Mouse (Mus musculus) forebrain, postnatal 0 days (tissue): Measurements from ENCODE around the gene Luc7l3. TPM values are rescaled to one million over a fixed set of nuclear protein-coding genes. Genes with fewer than 3 reads are reported as not detected.

Experiments
- ATAC-seq: fragments of 200-750 bp; cut with Nextera tagmentation; 2 replicates; pipeline ENCODE4 v1.8.0; 2017; ENCODE audit warnings: mild to moderate bottlenecking, moderate library complexity
- DNase-seq: peaks from one replicate; pipeline ENCODE4 v3.0.0-alpha.2; 2015
- H3K27ac ChIP-seq: fragments of 300-500 bp; sonication (generic); 2 replicates; pipeline ENCODE4 v1.5.1; 2014; ENCODE audit warnings: low read depth, mild to moderate bottlenecking, antibody characterized with exemption, low read length, moderate library complexity, mixed read lengths
- H3K27me3 ChIP-seq: fragments of 300-500 bp; sonication (generic); 2 replicates; pipeline ENCODE4 v1.6.1; 2014; ENCODE audit warnings: mild to moderate bottlenecking, low read length, mixed read lengths; ENCODE audit not compliant: insufficient read depth
- H3K36me3 ChIP-seq: fragments of 300-500 bp; sonication (generic); 2 replicates; pipeline ENCODE4 v1.6.1; 2014; ENCODE audit warnings: mild to moderate bottlenecking, moderate library complexity; ENCODE audit not compliant: insufficient read depth
- H3K4me1 ChIP-seq: fragments of 300-500 bp; sonication (generic); 2 replicates; pipeline ENCODE4 v1.6.1; 2014; ENCODE audit warnings: antibody characterized with exemption; ENCODE audit not compliant: insufficient read depth
- H3K4me2 ChIP-seq: fragments of 300-500 bp; sonication (generic); 2 replicates; pipeline ENCODE4 v1.6.1; 2014; ENCODE audit warnings: low read depth, mild to moderate bottlenecking, moderate library complexity
- H3K4me3 ChIP-seq: fragments of 300-500 bp; sonication (generic); 2 replicates; pipeline ENCODE4 v1.5.1; 2014; ENCODE audit warnings: low read depth, low read length, mixed read lengths
- H3K9ac ChIP-seq: fragments of 300-500 bp; sonication (generic); 2 replicates; pipeline ENCODE4 v1.6.1; 2014; ENCODE audit warnings: mild to moderate bottlenecking
- H3K9me3 ChIP-seq: fragments of 300-500 bp; sonication (generic); 2 replicates; pipeline ENCODE4 v1.6.1; 2016; ENCODE audit warnings: low read length
- CTCF ChIP-seq: sonication (generic); IDR thresholded peaks from 2 replicates; pipeline ENCODE4 v1.5.1; 2016; ENCODE audit warnings: antibody characterized with exemption, control low read depth, low read depth
- WGBS: fragments of 180-500 bp; shearing (Covaris S2); extraction: QIAGEN DNeasy Blood & Tissue Kit; methylation state at CpG from one replicate; pipeline ENCODE4 v1.1.7; 2014; 5-methylcytosine and 5-hydroxymethylcytosine counted together
- polyA plus RNA-seq: library from polyadenylated mRNA; unstranded; fragments of >200 nt; fragmentation: Nextera tagmentation; extraction: Ambion mirVana; gene quantifications from 2 replicates; pipeline ENCODE4 v1.2.1, GENCODE M21; 2015
- total RNA-seq: library from RNA; depleted of rRNA; stranded (reverse); fragments of >200 nt; gene quantifications from 2 replicates; pipeline ENCODE4 v1.2.3, GENCODE M21; 2014

Gene Luc7l3
- total and polyA plus RNA-seq, 2 experiments from 2014 or later, result 87.2 to 108 TPM

DNA sequence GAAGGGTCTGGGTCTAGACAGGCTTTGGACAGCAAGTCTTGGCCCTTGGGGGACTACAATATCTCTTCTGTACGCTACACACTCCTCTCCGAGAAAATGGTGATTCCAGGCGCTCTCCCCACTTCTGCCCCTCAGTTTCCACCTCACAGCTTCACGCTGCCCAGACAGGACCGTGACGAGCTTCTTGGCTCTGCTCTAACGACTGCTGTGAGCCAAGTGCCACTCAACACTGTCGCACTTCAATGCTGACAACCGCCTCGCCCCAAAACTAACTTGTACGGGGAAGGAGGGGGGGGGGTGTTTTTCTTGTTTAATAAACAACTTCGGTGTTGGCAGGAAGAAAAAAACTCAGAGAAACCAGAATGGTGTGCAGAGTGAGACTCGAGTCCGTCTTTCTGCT, 63.8 kb downstream of the Luc7l3 start:
- WGBS, result 26% methylated on average over 14 of the region's 14 CpGs
- Histone ChIP-seq H3K27ac (no peak overlapping the region), H3K9ac (no peak overlapping the region), H3K4me3 (no peak overlapping the region), H3K9me3 (no peaks in the 10 kb centered on the region), H3K4me1 (no peaks in the 10 kb centered on the region), H3K4me2 (no peak overlapping the region), H3K27me3 (no peaks in the 10 kb centered on the region), H3K36me3 (no peaks in the 10 kb centered on the region)
- TF ChIP-seq CTCF, result no peak
- peak; percentile 72 for ATAC-seq
- no peak for DNase-seq

DNA sequence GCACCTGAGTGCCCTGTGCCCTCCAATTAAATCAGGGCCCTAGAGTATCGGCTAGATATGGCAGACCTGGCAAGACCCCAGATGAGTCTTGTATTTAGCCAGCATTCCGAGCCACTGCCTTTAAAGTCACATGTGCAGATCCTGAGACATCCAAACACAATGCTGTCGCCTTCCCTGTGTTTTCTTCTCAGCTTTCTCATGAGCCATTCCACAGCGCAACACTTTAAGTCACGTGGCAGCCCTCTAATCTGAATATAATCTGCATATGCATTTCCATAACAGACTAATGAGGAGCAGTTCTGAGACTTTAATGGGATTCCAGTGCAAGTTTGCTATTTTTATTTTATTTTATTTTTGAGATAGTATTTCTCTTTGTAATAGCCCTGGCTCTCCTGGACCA, 66.1 kb downstream of the Luc7l3 start:
- no peak for TF ChIP-seq CTCF
- peak; percentile 58 for DNase-seq
- ATAC-seq, result peak; percentile 90; the same call in 1 of the 2 replicates
- Histone ChIP-seq H3K9me3 (no peaks in the 10 kb centered on the region), H3K9ac (no peak overlapping the region), H3K27me3 (no peaks in the 10 kb centered on the region), H3K4me2 (no peak overlapping the region), H3K4me3 (no peak overlapping the region), H3K4me1 (no peaks in the 10 kb centered on the region), H3K27ac (no peak overlapping the region), H3K36me3 (no peaks in the 10 kb centered on the region)
- 32% methylated on average over 5 of the region's 5 CpGs for WGBS

DNA sequence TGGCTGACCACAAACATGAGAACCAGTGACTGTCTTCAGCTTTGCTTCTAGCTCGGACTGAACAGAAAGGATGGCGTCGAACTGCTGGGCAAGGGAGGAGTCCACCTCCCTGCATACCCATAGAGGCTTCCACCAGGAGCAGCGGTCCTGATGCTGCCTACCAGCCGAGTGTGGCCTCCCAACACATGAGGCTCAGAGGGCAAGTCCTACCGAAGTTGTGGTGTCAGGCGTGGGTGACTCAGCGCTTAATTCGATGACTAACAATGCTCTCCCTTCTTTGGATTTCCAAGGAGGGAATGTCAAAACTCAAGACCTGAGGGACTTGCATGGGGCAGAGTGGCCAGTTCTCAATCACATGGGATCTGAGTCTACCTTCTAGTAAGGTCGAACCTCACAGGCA, 68.1 kb downstream of the Luc7l3 start:
- WGBS, result 90% methylated on average over 10 of the region's 10 CpGs
- no peaks in the 10 kb centered on the region for H3K36me3 ChIP-seq
- no peak for ATAC-seq
- TF ChIP-seq CTCF, result no peak
- H3K4me2 ChIP-seq, result no peak overlapping the region
- no peak for DNase-seq
- no peak overlapping the region for H3K27ac ChIP-seq
- no peak overlapping the region for H3K9ac ChIP-seq
- no peaks in the 10 kb centered on the region for H3K27me3 ChIP-seq
- no peaks in the 10 kb centered on the region for H3K4me1 ChIP-seq
- no peaks in the 10 kb centered on the region for H3K9me3 ChIP-seq
- H3K4me3 ChIP-seq, result no peak overlapping the region

DNA sequence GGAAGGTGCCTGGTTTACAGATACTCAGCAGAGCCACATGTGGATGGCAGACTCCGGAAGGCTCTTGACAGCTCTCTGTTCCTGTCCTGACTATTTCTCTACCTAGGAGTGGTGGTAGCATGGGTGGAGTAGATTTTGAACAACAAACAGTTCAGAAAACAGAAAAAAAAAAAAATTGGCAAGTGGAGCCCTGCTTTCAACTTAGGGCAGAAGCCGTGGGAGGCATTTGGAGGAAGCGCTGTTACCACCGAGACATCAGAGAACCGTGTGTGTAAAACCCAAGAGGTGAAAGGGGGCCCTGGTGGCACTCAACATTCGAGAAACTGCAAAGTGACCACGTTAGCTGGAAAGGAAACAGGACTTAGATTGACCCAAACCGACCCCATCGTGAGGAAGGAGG, 68.6 kb downstream of the Luc7l3 start:
- 80% methylated on average over 9 of the region's 9 CpGs for WGBS

DNA sequence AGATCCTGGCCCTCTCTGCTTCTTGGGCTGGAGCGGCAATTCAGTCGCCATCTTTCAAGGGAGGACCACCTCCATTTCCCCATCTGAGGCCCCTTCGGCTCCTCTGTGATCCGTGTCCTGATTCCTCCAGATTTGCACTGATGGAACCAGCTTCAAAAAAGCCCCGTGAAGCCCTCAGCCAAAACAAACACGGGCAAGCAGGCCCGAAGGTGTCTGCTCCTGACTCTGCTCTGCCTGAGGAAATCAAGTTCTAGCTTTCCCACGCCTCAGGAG, 75.1 kb downstream of the Luc7l3 start:
- Histone ChIP-seq H3K9me3 (no peaks in the 10 kb centered on the region), H3K9ac (no peak overlapping the region), H3K27me3 (no peaks in the 10 kb centered on the region), H3K4me2 (no peak overlapping the region), H3K4me1 (peaks cover 3% of the 10 kb centered on the region; the same call in 1 of the 2 replicates), H3K36me3 (no peaks in the 10 kb centered on the region), H3K27ac (no peak overlapping the region), H3K4me3 (no peak overlapping the region)
- 65% methylated on average over 8 of the region's 8 CpGs for WGBS
- TF ChIP-seq CTCF, result no peak
- no peak for ATAC-seq
- DNase-seq, result no peak

More for the DNA sequence above, 68.6 kb downstream of the Luc7l3 start:
- no peak overlapping the region for H3K9ac ChIP-seq
- no peaks in the 10 kb centered on the region for H3K36me3 ChIP-seq
- TF ChIP-seq CTCF, result no peak
- H3K4me2 ChIP-seq, result no peak overlapping the region
- no peaks in the 10 kb centered on the region for H3K27me3 ChIP-seq
- DNase-seq (no peak), ATAC-seq (no peak)
- H3K4me3 ChIP-seq, result no peak overlapping the region
- no peaks in the 10 kb centered on the region for H3K9me3 ChIP-seq
- no peak overlapping the region for H3K27ac ChIP-seq
- H3K4me1 ChIP-seq, result no peaks in the 10 kb centered on the region

DNA sequence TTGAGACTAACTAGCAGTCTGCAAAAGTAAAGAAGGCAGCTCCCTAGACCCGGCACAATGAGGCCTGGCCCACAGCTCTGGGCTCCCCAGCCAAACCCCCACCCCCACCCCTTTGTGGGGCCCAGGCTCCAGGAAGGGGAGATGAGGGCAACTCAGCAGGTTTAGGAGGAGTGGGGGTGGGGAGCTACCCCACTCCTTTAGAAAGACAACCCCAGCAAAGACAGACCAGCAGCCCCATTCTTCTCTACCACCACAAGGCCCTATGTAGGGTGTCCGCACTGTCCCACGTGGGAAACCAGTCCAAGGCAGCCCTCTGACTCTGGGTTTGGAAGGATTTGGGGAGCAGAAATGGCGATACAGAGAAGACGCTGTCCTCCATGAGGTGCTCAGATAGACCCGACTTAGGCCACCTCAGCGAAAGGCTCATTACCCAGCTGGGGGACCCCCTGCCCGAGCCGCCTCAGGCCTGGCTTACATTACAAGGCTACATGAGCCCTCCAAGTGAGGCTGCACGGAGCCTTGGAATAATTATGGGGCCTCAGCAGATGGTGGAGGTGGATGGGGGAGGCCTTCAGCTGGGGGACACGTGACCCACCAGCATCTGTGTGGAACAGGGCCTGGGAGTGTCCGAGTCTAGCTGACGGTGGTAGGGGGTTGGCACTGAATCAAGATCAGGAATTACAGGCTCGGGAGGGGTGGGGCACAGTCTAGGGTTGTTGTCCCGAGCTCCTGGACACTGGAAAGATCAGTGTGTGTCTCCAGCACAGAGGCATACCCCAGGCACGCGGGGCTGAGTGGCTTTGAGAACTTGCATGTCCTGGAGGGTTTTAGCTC, 75.6 kb downstream of the Luc7l3 start, which contains the start of gene Wfikkn2:
TSS of gene Wfikkn2 (minus strand) at position 51 of the 834 bp plus-strand sequence.
- TF ChIP-seq CTCF, result no peak
- no peak within 1 kb of the TSS for H3K4me3 ChIP-seq
- H3K4me1 ChIP-seq, result peaks cover 3% of the 10 kb centered on the region; the same call in 1 of the 2 replicates
- DNase-seq, result peak; percentile 20
- H3K4me2 ChIP-seq, result no peak within 1 kb of the TSS
- no peak within 1 kb of the TSS for H3K27ac ChIP-seq
- no peaks in the 10 kb centered on the region for H3K36me3 ChIP-seq
- H3K9ac ChIP-seq, result 0 out of 2 replicates have a peak within 1 kb of the TSS, but pooled peaks have one; percentile 10
- peak; percentile 64; the same call in 1 of the 2 replicates for ATAC-seq
- H3K27me3 ChIP-seq, result no peaks in the 10 kb centered on the region
- 38% methylated on average over 17 of the region's 17 CpGs for WGBS
- H3K9me3 ChIP-seq, result no peaks in the 10 kb centered on the region

DNA sequence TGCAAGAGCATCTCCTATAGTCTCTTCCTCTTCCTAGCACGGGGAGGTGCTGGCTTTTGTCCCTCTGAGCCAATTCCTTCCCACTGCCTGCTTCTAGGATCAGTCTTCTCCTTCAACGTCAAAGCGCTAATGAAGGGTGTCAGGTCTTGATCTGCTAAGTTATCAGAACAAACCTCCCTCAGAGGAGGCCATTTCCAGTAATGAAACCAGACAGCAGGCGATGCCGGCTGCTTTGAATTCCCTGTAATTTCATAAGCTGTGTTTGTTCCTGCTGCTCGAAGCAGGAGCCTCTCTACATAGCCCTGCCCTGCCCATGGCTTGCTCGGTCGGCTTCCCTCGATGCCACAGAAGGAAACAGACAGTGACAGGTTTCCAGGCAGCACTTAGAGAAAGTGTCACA, 77.4 kb downstream of the Luc7l3 start:
- no peak overlapping the region for H3K4me2 ChIP-seq
- no peak for ATAC-seq

More for the DNA sequence above, 77.4 kb downstream of the Luc7l3 start:
- no peak for DNase-seq
- WGBS, result 57% methylated on average over 9 of the region's 9 CpGs
- Histone ChIP-seq H3K36me3 (no peaks in the 10 kb centered on the region), H3K27me3 (no peaks in the 10 kb centered on the region), H3K27ac (no peak overlapping the region), H3K9ac (no peak overlapping the region), H3K9me3 (no peaks in the 10 kb centered on the region), H3K4me1 (peaks cover 3% of the 10 kb centered on the region; the same call in 1 of the 2 replicates), H3K4me3 (no peak overlapping the region)
- TF ChIP-seq CTCF, result no peak
